Mouse (Mus musculus) frontal cortex, postnatal 25 days (tissue): ENCODE results near the gene Hist1h2ak.
A peak's percentile ranks its signal among the peaks of the same experiment; 100 is the strongest.
"Not testable (repeated sequence)": the region's sequence is repeated elsewhere in the genome, so short reads cannot be mapped to it uniquely, and the experiment has no call there.

Experiments used
- DNase-seq, 2 experiments: peaks; one replicate each; pipeline ENCODE4 v3.0.0; 2022; ENCODE audit warnings: low spot score in 2 of 2

The Hist1h2ak gene

GRCm38 (mm10) chr13:21753524-21754285, at the start of gene Hist1h2ak, which contains the start of gene Hist1h2bn:
Hist1h2ak (minus strand) TSS chr13:21753827.
Hist1h2bn (plus strand) TSS chr13:21754123.
- peak; percentile 40 to 56 for DNase-seq

- not testable (repeated sequence) for DNase-seq
Observed at GRCm38 (mm10) chr13:21803058-21803457, 49.4 kb upstream of the Hist1h2ak start.

- not testable (repeated sequence) for DNase-seq
Observed at GRCm38 (mm10) chr13:21797163-21797562, 43.5 kb upstream of the Hist1h2ak start.

DNA sequence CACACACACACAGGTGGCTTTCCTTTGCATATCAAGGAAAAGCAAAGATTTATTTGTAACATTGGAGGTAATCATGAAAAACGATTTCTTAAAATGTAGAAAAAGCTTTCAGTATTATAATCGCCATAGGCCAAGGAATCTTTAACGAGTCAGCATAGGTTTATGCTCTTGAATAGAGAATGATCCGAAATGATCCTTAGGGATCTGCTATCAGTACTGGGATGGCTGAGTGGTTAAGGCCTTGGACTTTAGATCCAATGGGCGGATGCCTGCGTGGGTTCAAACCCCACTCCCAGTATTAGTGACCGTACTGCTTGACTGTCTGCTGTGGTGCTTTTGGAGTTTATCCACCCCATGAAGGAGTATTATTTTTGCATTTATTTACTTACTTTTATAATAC, 42.0 kb upstream of the Hist1h2ak start:
- no peak for DNase-seq

DNA sequence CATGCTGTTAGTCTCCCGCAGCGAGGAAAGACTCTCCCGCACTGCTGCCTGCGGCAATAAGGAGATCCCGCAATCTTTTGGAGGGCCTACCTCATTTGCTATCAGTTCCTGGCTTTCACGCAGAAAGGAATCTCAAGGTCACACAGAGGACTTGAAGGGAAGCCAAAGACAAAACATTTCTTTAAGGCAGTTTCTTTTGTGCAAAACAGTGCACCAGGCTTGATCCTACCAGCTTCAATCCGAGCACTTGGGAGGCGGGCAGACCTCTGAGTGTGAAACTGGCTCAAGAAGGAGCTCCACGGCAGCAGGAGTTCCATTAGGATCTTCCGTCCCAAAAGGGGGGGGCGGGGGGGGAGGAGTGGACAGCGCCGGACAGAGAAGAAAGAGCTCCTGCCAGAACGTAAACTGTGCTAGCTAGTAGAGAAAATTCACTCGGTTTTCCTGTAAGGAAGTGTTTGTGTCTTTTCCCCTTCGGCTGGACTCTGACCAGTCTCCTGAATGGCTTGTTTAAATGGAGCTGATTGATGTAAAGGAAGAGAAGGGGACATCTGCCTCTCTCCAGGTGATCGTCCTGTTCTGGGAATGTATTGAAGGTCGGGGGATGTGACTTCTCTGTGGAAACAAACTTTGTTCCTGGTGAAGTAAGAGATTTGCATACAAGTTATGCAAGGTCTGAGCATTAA, 37.1 kb upstream of the Hist1h2ak start:
- DNase-seq, result no peak

DNA sequence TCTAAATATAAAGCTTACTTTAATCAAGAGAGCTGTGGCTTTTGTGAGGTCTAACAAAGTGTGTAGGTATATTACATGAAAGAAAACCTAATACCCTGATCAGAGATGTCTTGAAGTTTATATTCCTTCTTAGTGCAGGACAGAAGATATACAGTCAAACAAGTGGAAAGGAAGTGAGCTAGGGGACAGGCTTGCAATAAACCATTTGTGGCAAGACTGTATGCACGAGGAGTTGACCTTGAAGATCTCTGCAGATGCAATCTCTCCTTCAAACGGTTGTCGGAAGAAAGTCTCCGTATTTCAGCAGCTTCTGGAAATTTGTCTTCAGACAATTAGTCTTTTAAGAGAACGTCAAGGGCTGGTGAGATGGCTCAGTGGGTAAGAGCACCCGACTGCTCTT, 36.3 kb upstream of the Hist1h2ak start:
- no peak for DNase-seq

- DNase-seq, result no peak
Observed at GRCm38 (mm10) chr13:21787760-21788593, 34.4 kb upstream of the Hist1h2ak start.

- DNase-seq, result peak; percentile 70 to 82
Observed at GRCm38 (mm10) chr13:21786899-21787629, 33.4 kb upstream of the Hist1h2ak start, which contains the start of the genes Hist1h2an and Hist1h2bp. Hist1h2an (minus strand) TSS chr13:21787218. Hist1h2bp (plus strand) TSS chr13:21787461.

- no peak for DNase-seq
Observed at GRCm38 (mm10) chr13:21786189-21786898, 32.7 kb upstream of the Hist1h2ak start.

DNA sequence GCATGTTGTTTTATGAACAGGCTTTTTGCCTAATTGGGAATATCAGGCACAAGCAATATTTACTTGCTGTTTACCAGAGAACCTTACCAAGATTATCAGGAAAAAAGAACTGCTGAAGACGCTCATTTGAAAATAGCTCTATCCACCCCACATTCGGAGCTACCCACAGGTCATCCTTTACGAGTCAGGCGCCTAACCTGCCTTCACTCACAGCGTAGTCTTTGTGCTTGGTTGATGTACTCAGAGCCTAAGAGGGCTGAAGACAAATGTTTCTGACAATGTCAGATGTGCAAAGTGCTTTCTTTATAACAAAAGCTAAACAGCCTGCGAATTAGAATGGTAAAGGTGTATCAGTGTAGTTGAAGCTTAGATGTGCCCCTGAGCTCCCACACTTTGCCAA, 30.7 kb upstream of the Hist1h2ak start:
- no peak for DNase-seq

DNA sequence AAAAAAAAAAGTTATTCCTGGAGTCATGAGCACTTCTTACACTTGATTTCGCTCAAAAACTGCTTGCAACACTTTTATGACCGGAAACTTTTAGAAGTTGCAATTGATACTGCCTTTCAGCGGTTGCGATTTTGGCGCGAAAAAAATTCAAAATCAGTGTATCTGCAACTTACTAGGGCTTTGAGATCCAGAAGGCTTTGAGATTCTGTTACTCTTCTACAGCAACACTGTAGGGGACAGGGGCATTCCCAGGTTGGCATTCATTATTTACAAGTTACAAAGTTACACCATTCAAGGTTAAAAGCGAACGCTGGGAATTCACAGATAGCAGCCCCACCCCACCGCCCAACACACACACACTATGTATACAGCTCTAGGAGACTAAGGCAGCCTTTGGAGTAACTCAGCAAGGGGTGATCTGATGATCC, 30.1 kb upstream of the Hist1h2ak start:
- DNase-seq, result no peak

DNA sequence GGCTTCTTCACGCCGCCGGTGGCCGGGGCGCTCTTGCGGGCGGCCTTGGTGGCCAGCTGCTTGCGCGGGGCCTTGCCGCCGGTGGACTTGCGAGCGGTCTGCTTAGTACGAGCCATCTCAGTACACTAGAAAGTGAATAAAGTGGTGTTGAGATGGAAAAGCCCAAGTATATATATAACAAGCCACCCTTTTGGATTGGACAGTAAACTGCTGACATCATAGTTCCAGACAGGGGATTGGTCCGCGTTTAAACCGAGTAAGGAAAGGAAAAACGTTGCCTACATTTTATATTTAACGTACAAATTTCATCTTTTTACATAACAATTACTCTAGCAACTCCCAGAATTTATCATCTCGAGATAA, 29.6 kb upstream of the Hist1h2ak start, which contains the start of gene Hist1h3i:
Gene Hist1h3i, minus strand, starts transcription at position 116 of the 363 bp plus-strand sequence.
- peak; percentile 11 to 30 for DNase-seq

- DNase-seq, result not testable (repeated sequence)
Observed at GRCm38 (mm10) chr13:21782361-21783254, 29.0 kb upstream of the Hist1h2ak start.

GRCm38 (mm10) chr13:21781639-21782038, 28.0 kb upstream of the Hist1h2ak start:
- DNase-seq, result no peak

GRCm38 (mm10) chr13:21781021-21781555, 27.5 kb upstream of the Hist1h2ak start:
- no peak for DNase-seq

DNA sequence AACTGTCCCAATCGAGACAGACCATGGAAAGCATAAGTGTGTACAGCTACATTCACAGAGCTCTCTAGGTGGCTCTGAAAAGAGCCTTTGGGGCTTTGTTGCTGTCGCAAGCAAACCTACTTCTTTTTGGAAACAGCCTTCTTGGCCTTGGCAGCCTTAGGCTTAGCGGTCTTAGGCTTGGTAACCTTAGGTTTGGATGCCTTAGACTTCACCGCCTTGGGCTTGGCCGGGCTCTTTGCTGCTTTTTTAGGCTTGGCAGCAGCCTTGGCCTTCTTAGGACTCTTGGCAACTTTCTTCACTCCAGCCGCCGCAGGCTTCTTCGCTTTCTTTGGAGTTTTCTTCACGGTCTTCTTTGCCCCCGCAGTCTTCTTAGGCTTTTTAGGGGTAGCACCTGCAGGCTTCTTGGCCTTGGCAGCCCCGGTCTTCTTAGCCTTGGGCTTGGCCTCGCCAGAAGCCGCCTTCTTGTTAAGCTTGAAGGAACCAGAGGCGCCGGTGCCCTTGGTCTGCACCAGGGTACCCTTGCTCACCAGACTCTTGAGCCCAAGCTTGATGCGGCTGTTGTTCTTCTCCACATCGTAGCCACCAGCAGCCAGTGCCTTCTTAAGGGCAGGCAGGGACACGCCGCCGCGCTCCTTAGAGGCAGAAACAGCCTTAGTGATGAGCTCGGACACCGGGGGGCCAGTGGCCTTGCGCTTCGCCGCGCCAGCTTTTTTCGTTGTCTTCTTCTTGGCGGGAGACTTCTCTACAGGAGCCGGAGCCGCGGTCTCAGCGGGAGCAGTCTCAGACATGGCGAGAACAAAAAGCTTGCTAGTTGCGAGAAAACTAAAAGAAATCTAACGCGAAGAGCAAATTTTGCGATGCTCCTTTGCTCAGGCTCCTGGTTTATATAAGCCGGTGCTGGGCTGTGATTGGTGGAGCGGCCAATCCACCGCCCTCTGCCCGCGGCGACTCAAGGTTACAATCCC, 26.4 kb upstream of the Hist1h2ak start, which contains the start of gene Hist1h1b:
Gene Hist1h1b, minus strand, starts transcription at position 859 of the 965 bp plus-strand sequence.
- peak; percentile 36 to 40 for DNase-seq

GRCm38 (mm10) chr13:21778814-21779766, 25.5 kb upstream of the Hist1h2ak start:
- peak; percentile 39 to 47 for DNase-seq
